In genomic region chr5:67427443-67428360, GRCm38 (mm10) we compare ENCODE assay signal across 8 mouse cellular contexts. TPM values are rescaled to one million over a fixed set of nuclear protein-coding genes. Genes with fewer than 3 reads are reported as not detected.
DNase-seq lines count a peak whose midpoint lies in the region; ATAC-seq and TF ChIP-seq lines count a peak whose summit lies in the region.

TSS of gene Bend4 (minus strand) at chr5:67428310.

- peak within 1 kb of the TSS; percentile 40; the same call in 1 of the 2 replicates for H3K27ac ChIP-seq in gastrocnemius, adult 2 months
- H3K27ac ChIP-seq in hindbrain, postnatal 0 days: peak within 1 kb of the TSS; percentile 73

- no peaks in the 10 kb centered on the region for H3K9me3 ChIP-seq in hindbrain, postnatal 0 days (ENCODE audit: low read length)
- H3K9me3 ChIP-seq in megakaryocyte, embryonic 14.5 days: no peaks in the 10 kb centered on the region

- peak within 1 kb of the TSS; percentile 82 for H3K4me2 ChIP-seq in hindbrain, postnatal 0 days (ENCODE audit: low read depth, low read length)

- peak within 1 kb of the TSS; percentile 72 for H3K9ac ChIP-seq in hindbrain, postnatal 0 days (replicated peaks; ENCODE audit: low read length)

- H3K4me1 ChIP-seq in hindbrain, postnatal 0 days (ENCODE audit: insufficient read depth, low read length): 0 out of 2 replicates have a peak, but pooled peaks cover 4% of the 10 kb centered on the region
- peaks cover 32% of the 10 kb centered on the region for H3K4me1 ChIP-seq in megakaryocyte, embryonic 14.5 days

- no peak for TF ChIP-seq CTCF in gastrocnemius, adult 2 months (IDR thresholded peaks at IDR 0.05)
- TF ChIP-seq CTCF in hindbrain, postnatal 0 days (IDR thresholded peaks at IDR 0.05; ENCODE audit: low read depth): no peak

- intact Hi-C loops in gastrocnemius, adult 2 months (cut with DNase I): no loop called here
- intact Hi-C loops in left cerebral cortex, postnatal 10 days (cut with DNase I): no loop called here

- peak; percentile 70 for DNase-seq in WW6 (ENCODE audit: low read depth, low spot score)
- peak; percentile 90 to 91 for DNase-seq in cerebellum, postnatal 14 days
- peak; percentile 76 for DNase-seq in gastrocnemius, adult 2 months
- peak; percentile 91 for DNase-seq in hindbrain, postnatal 0 days (ENCODE audit: low spot score)
- peak; percentile 73 to 83 for DNase-seq in left cerebral cortex, postnatal 10 days (ENCODE audit: extremely low spot score in 1 of 2, low spot score in 2 of 2)
- DNase-seq in right cerebral cortex, postnatal 14 days: peak; percentile 82
- DNase-seq in urinary bladder, postnatal 4 days (ENCODE audit: low spot score in 2 of 2): peak; percentile 64 to 67

- no peaks in the 10 kb centered on the region for H3K27me3 ChIP-seq in hindbrain, postnatal 0 days (ENCODE audit: insufficient read depth, low read length)
- peaks cover 42% of the 10 kb centered on the region for H3K27me3 ChIP-seq in megakaryocyte, embryonic 14.5 days (replicated peaks)

- ATAC-seq in hindbrain, postnatal 0 days: peak; percentile 79

- H3K4me3 ChIP-seq in gastrocnemius, adult 2 months: peak within 1 kb of the TSS; percentile 82
- peak within 1 kb of the TSS; percentile 75 for H3K4me3 ChIP-seq in hindbrain, postnatal 0 days (ENCODE audit: low read length)
- H3K4me3 ChIP-seq in megakaryocyte, embryonic 14.5 days (replicated peaks): peak within 1 kb of the TSS; percentile 94

- no peaks in the 10 kb centered on the region for H3K36me3 ChIP-seq in hindbrain, postnatal 0 days (ENCODE audit: insufficient read depth, low read length)
- no peaks in the 10 kb centered on the region for H3K36me3 ChIP-seq in megakaryocyte, embryonic 14.5 days (replicated peaks; ENCODE audit: low read length)

- WGBS in hindbrain, postnatal 0 days: 3% methylated on average over 81 of the region's 90 CpGs

RNA-seq across cellular contexts. Expression of gene Bend4, which starts in this region (rescaled TPM):
- total RNA-seq in gastrocnemius, adult 2 months (2021): under 1 TPM; 0.26 to 0.39 TPM
- total RNA-seq in hindbrain, postnatal 0 days (2014; rRNA removed): 12.1 and 12.8 TPM in 2 replicates
- 8.1 and 8.5 TPM in 2 replicates for polyA plus RNA-seq in hindbrain, postnatal 0 days (2015; fragmentation: Nextera tagmentation; extraction: Ambion mirVana)
- 10 to 100 TPM; 10.8 to 11.2 TPM for total RNA-seq in left cerebral cortex, postnatal 10 days (2021)
- 0.35 and 0.88 TPM in 2 replicates for polyA plus RNA-seq in megakaryocyte, embryonic 14.5 days (2012; ENCODE audit: insufficient read depth, low replicate concordance)

Comparison
In these comparisons a context has a peak if more than half of its experiments do, and no peak if none do; other contexts are left out.
1. Peak in every context shown above with its lines: DNase-seq, ATAC-seq, H3K4me3 ChIP-seq and H3K27ac ChIP-seq.
2. Peak in DNase-seq, H3K4me3 ChIP-seq and H3K27ac ChIP-seq in gastrocnemius, adult 2 months; RNA of the gene not detected or under 1 TPM.